Mouse (Mus musculus): ENCODE results near the gene Zfp329.

DNA sequence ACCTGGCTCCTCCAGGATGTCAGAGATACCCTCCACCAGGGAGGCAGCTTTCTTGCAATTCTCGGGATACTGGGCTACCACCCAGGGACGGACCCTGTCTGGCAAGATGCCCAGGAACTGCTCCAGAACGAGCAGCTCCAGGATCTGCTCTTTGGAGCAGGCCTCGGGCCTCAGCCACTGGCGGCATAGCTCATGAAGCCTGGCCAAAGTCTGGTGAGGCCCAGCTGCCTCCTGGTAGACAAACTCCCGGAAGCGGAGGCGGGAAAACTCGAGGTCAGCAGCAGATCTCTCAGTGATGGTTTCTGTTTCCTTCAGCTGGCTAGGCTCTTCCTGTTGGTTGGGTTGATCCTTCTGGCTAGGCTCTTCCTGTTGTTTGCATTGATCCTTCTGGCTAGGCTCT lies 44.5 kb downstream of the Zfp329 start:
- TF ChIP-seq CTCF (IDR thresholded peaks at IDR 0.05; ENCODE audit: low read depth, low read length) = no peak
- TF ChIP-seq POLR2A (IDR thresholded peaks at IDR 0.05; ENCODE audit: borderline replicate concordance, low read depth, low read length) = no peak
